Mouse (Mus musculus): Measurements from ENCODE around the gene Txndc5.

GRCm38 (mm10) chr13:38522056-38522654 lies 6.5 kb downstream of the Txndc5 start:
- TF ChIP-seq EP300 (IDR thresholded peaks at IDR 0.05; ENCODE audit: low read depth): no peak
- TF ChIP-seq CTCF (IDR thresholded peaks at IDR 0.05; ENCODE audit: low read depth): no peak
